Mouse (Mus musculus) forebrain, postnatal 0 days (tissue): ENCODE measurements around the gene Fabp2. TPM values are rescaled to one million over a fixed set of nuclear protein-coding genes. Genes with fewer than 3 reads are reported as not detected.

Experiments used
- ATAC-seq: fragments of 200-750 bp; cut with Nextera tagmentation; 2 replicates; pipeline ENCODE4 v1.8.0; 2017; ENCODE audit warnings: mild to moderate bottlenecking, moderate library complexity
- DNase-seq: peaks from one replicate; pipeline ENCODE4 v3.0.0-alpha.2; 2015
- H3K27ac ChIP-seq: fragments of 300-500 bp; sonication (generic); 2 replicates; pipeline ENCODE4 v1.5.1; 2014; ENCODE audit warnings: low read depth, mild to moderate bottlenecking, antibody characterized with exemption, low read length, moderate library complexity, mixed read lengths
- H3K27me3 ChIP-seq: fragments of 300-500 bp; sonication (generic); 2 replicates; pipeline ENCODE4 v1.6.1; 2014; ENCODE audit warnings: mild to moderate bottlenecking, low read length, mixed read lengths; ENCODE audit not compliant: insufficient read depth
- H3K36me3 ChIP-seq: fragments of 300-500 bp; sonication (generic); 2 replicates; pipeline ENCODE4 v1.6.1; 2014; ENCODE audit warnings: mild to moderate bottlenecking, moderate library complexity; ENCODE audit not compliant: insufficient read depth
- H3K4me1 ChIP-seq: fragments of 300-500 bp; sonication (generic); 2 replicates; pipeline ENCODE4 v1.6.1; 2014; ENCODE audit warnings: antibody characterized with exemption; ENCODE audit not compliant: insufficient read depth
- H3K4me2 ChIP-seq: fragments of 300-500 bp; sonication (generic); 2 replicates; pipeline ENCODE4 v1.6.1; 2014; ENCODE audit warnings: low read depth, mild to moderate bottlenecking, moderate library complexity
- H3K4me3 ChIP-seq: fragments of 300-500 bp; sonication (generic); 2 replicates; pipeline ENCODE4 v1.5.1; 2014; ENCODE audit warnings: low read depth, low read length, mixed read lengths
- H3K9ac ChIP-seq: fragments of 300-500 bp; sonication (generic); 2 replicates; pipeline ENCODE4 v1.6.1; 2014; ENCODE audit warnings: mild to moderate bottlenecking
- H3K9me3 ChIP-seq: fragments of 300-500 bp; sonication (generic); 2 replicates; pipeline ENCODE4 v1.6.1; 2016; ENCODE audit warnings: low read length
- CTCF ChIP-seq: sonication (generic); IDR thresholded peaks from 2 replicates; pipeline ENCODE4 v1.5.1; 2016; ENCODE audit warnings: antibody characterized with exemption, control low read depth, low read depth
- WGBS: fragments of 180-500 bp; shearing (Covaris S2); extraction: QIAGEN DNeasy Blood & Tissue Kit; methylation state at CpG from one replicate; pipeline ENCODE4 v1.1.7; 2014; 5-methylcytosine and 5-hydroxymethylcytosine counted together
- polyA plus RNA-seq: library from polyadenylated mRNA; unstranded; fragments of >200 nt; fragmentation: Nextera tagmentation; extraction: Ambion mirVana; gene quantifications from 2 replicates; pipeline ENCODE4 v1.2.1, GENCODE M21; 2015
- total RNA-seq: library from RNA; depleted of rRNA; stranded (reverse); fragments of >200 nt; gene quantifications from 2 replicates; pipeline ENCODE4 v1.2.3, GENCODE M21; 2014

Gene Fabp2
- total and polyA plus RNA-seq, 2 experiments from 2014 or later, result not detected

DNA sequence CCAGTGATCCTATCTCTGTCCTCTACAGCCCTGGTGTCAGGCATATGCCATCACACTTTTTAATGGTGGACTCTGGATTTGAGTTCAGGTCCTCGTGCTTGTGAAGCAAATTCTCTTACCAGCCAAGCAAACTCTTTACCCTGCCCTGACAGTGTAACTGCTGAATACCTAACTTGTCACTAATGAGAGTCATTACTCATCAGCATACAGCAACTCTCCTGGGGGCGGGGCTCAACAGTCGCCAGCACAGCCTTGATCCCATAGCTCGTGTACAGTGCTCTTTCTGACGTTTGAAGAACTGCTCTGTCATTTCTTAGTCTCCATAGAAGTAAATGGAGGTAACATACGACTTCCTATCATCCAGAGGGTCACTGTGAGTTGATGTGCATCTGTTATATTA lies 3.4 kb downstream of the Fabp2 start:
- H3K4me1 ChIP-seq, result no peaks in the 10 kb centered on the region
- no peak overlapping the region for H3K27ac ChIP-seq
- DNase-seq (no peak), ATAC-seq (no peak)
- WGBS, result 56% methylated on average over 6 of the region's 6 CpGs
- H3K36me3 ChIP-seq, result no peaks in the 10 kb centered on the region
- no peak for TF ChIP-seq CTCF
- H3K27me3 ChIP-seq, result no peaks in the 10 kb centered on the region
- H3K9ac ChIP-seq, result no peak overlapping the region
- no peaks in the 10 kb centered on the region for H3K9me3 ChIP-seq
- H3K4me3 ChIP-seq, result no peak overlapping the region
- no peak overlapping the region for H3K4me2 ChIP-seq

- H3K4me1 ChIP-seq, result no peaks in the 10 kb centered on the region
- 44% methylated on average over 12 of the region's 12 CpGs for WGBS
- ATAC-seq, result peak; percentile 82
- H3K4me2 ChIP-seq, result no peak overlapping the region
- peak; percentile 90 for TF ChIP-seq CTCF
- peak; percentile 87 for DNase-seq
- no peak overlapping the region for H3K4me3 ChIP-seq
- H3K9ac ChIP-seq, result no peak overlapping the region
- H3K27me3 ChIP-seq, result no peaks in the 10 kb centered on the region
- H3K9me3 ChIP-seq, result no peaks in the 10 kb centered on the region
- H3K27ac ChIP-seq, result no peak overlapping the region
- H3K36me3 ChIP-seq, result no peaks in the 10 kb centered on the region
Measured at GRCm38 (mm10) chr3:122903746-122904433, 9.0 kb downstream of the Fabp2 start.

DNA sequence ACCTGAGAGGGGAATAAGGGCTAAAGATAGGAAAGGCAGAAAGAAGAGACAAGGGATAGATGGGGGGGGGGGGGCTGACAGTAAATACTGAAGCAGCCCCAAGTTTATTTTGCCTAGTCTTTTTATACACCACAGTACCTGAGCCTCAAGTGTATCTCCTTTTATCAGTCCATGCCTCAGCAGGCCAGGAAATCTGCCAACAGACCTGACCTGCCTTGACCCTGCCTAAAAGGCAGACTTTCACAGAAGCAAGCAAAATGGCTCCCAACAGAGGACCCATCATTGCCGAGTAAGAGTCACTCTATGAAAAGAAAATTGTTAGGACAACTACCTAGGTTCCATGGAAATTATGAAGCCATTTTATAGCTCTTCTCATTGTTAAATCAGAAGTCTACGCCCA lies 13.0 kb downstream of the Fabp2 start:
- DNase-seq (no peak), ATAC-seq (no peak)
- TF ChIP-seq CTCF, result no peak
- H3K4me1 ChIP-seq, result no peaks in the 10 kb centered on the region
- WGBS, result 87% methylated on average over 2 of the region's 2 CpGs
- no peak overlapping the region for H3K9ac ChIP-seq
- H3K9me3 ChIP-seq, result no peaks in the 10 kb centered on the region
- no peak overlapping the region for H3K27ac ChIP-seq
- no peaks in the 10 kb centered on the region for H3K36me3 ChIP-seq
- H3K4me3 ChIP-seq, result no peak overlapping the region
- H3K4me2 ChIP-seq, result no peak overlapping the region
- H3K27me3 ChIP-seq, result no peaks in the 10 kb centered on the region

- Histone ChIP-seq H3K4me1 (no peaks in the 10 kb centered on the region), H3K27ac (no peak overlapping the region), H3K9ac (no peak overlapping the region), H3K4me3 (no peak overlapping the region), H3K27me3 (no peaks in the 10 kb centered on the region), H3K9me3 (no peaks in the 10 kb centered on the region), H3K4me2 (no peak overlapping the region), H3K36me3 (no peaks in the 10 kb centered on the region)
- ATAC-seq (no peak), DNase-seq (no peak)
- TF ChIP-seq CTCF, result no peak
- WGBS, result 92% methylated on average over 5 of the region's 5 CpGs
Measured at GRCm38 (mm10) chr3:122915493-122915892, 20.6 kb downstream of the Fabp2 start.

DNA sequence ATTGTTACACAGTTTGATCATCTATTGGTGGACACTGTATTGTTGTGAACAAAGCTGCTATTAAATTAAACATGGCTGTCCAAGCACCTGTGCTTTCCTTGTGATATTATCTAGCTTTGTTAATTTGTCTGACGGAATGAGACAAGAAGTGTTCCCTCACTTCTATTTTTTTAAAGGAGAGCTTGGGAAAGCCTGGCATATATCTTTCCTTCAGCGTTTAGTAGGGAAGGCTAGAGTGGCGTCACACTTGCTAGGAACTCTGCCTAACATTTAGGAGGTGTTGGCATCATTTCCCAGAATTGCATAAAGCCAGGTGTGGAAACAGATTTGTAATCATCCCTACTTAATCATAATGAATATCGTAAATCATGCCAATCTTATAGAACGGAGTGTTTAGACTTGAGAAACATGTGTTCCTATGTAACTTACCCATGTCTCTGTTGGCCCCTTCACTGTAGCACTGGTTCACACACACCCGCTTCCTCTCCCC lies 21.4 kb downstream of the Fabp2 start:
- H3K27ac ChIP-seq, result no peak overlapping the region
- ATAC-seq (no peak), DNase-seq (no peak)
- no peaks in the 10 kb centered on the region for H3K4me1 ChIP-seq
- H3K4me3 ChIP-seq, result no peak overlapping the region
- H3K27me3 ChIP-seq, result no peaks in the 10 kb centered on the region
- 91% methylated on average over 6 of the region's 6 CpGs for WGBS
- H3K4me2 ChIP-seq, result no peak overlapping the region
- no peak overlapping the region for H3K9ac ChIP-seq
- H3K9me3 ChIP-seq, result no peaks in the 10 kb centered on the region
- H3K36me3 ChIP-seq, result no peaks in the 10 kb centered on the region
- no peak for TF ChIP-seq CTCF

DNA sequence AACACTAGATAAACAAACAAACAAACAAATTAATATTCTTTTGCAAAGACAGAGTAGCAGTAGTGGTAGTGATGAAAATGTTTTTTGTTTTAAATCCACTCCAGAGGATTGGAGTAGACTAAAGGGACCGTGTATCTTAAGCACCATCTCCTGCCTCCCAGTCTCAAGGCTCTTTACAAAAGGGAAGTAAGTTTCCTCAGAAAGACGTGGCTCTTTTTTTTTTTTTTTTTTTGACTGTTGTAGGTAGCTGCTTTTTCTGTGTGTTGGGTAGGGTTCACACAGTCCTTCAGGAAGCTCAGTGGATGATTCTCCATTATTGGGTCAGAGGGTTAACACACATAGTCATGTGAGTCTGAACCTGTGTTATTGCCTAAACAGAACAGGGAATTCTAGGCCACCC lies 23.8 kb downstream of the Fabp2 start:
- DNase-seq (no peak), ATAC-seq (no peak)
- TF ChIP-seq CTCF, result no peak
- no peak overlapping the region for H3K9ac ChIP-seq
- no peak overlapping the region for H3K4me2 ChIP-seq
- no peaks in the 10 kb centered on the region for H3K4me1 ChIP-seq
- H3K36me3 ChIP-seq, result no peaks in the 10 kb centered on the region
- no peak overlapping the region for H3K27ac ChIP-seq
- no peaks in the 10 kb centered on the region for H3K27me3 ChIP-seq
- no peaks in the 10 kb centered on the region for H3K9me3 ChIP-seq
- H3K4me3 ChIP-seq, result no peak overlapping the region
- WGBS, result 64% methylated on average over 2 of the region's 2 CpGs

- no peak within 1 kb of the TSS for H3K4me3 ChIP-seq
- WGBS, result 87% methylated on average over 8 of the region's 8 CpGs
- ATAC-seq, result no peak
Measured at GRCm38 (mm10) chr3:122919260-122919659, 24.4 kb downstream of the Fabp2 start, which contains the start of gene Gm10959. Gene Gm10959 (minus strand): TSS chr3:122919360.

More at GRCm38 (mm10) chr3:122919260-122919659, 24.4 kb downstream of the Fabp2 start, which contains the start of gene Gm10959:
- no peak for TF ChIP-seq CTCF
- H3K27me3 ChIP-seq, result no peaks in the 10 kb centered on the region
- no peak for DNase-seq
- H3K4me1 ChIP-seq, result no peaks in the 10 kb centered on the region
- no peak within 1 kb of the TSS for H3K9ac ChIP-seq
- no peak within 1 kb of the TSS for H3K4me2 ChIP-seq
- no peak within 1 kb of the TSS for H3K27ac ChIP-seq
- H3K9me3 ChIP-seq, result no peaks in the 10 kb centered on the region
- no peaks in the 10 kb centered on the region for H3K36me3 ChIP-seq
